Mouse (Mus musculus): ENCODE results near the gene Tmem212. TPM values are rescaled to one million over a fixed set of nuclear protein-coding genes. Genes with fewer than 3 reads are reported as not detected.

The Tmem212 gene
- polyA plus RNA-seq, 1 experiment from 2014 or later = not detected

GRCm38 (mm10) chr3:27904659-27905330 is 8.6 kb upstream of the Tmem212 start:
- Histone ChIP-seq H3K9me3 (ENCODE audit: control insufficient read depth, low read length) (no peaks in the 10 kb centered on the region), H3K27me3 (ENCODE audit: control insufficient read depth, insufficient read depth, low read length) (no peaks in the 10 kb centered on the region), H3K27ac (ENCODE audit: low read depth, low read length) (no peak overlapping the region), H3K4me3 (ENCODE audit: low read depth, low read length) (no peak overlapping the region), H3K9ac (replicated peaks; ENCODE audit: low read depth, low read length) (no peak overlapping the region), H3K36me3 (ENCODE audit: control insufficient read depth, insufficient read depth, low read length) (no peaks in the 10 kb centered on the region), H3K4me2 (ENCODE audit: low read depth, low read length) (no peak overlapping the region), H3K4me1 (ENCODE audit: control insufficient read depth, insufficient read depth, low read length) (no peaks in the 10 kb centered on the region)
- ATAC-seq (ENCODE audit: low read depth) = no peak
- 59% methylated on average over 13 of the region's 13 CpGs for WGBS

- Histone ChIP-seq H3K9me3 (ENCODE audit: control insufficient read depth, low read length) (no peaks in the 10 kb centered on the region), H3K27ac (ENCODE audit: low read depth, low read length) (no peak overlapping the region), H3K4me1 (ENCODE audit: control insufficient read depth, insufficient read depth, low read length) (no peaks in the 10 kb centered on the region), H3K36me3 (ENCODE audit: control insufficient read depth, insufficient read depth, low read length) (no peaks in the 10 kb centered on the region), H3K9ac (replicated peaks; ENCODE audit: low read depth, low read length) (no peak overlapping the region), H3K4me2 (ENCODE audit: low read depth, low read length) (no peak overlapping the region), H3K4me3 (ENCODE audit: low read depth, low read length) (no peak overlapping the region), H3K27me3 (ENCODE audit: control insufficient read depth, insufficient read depth, low read length) (no peaks in the 10 kb centered on the region)
- ATAC-seq (ENCODE audit: low read depth) = no peak
- WGBS = 89% methylated on average over 6 of the region's 6 CpGs
These were observed 5.7 kb upstream of the Tmem212 start for GRCm38 (mm10) chr3:27901846-27902245.

- Histone ChIP-seq H3K27ac (ENCODE audit: low read depth, low read length) (no peak overlapping the region), H3K4me2 (ENCODE audit: low read depth, low read length) (no peak overlapping the region), H3K9me3 (ENCODE audit: control insufficient read depth, low read length) (no peaks in the 10 kb centered on the region), H3K4me1 (ENCODE audit: control insufficient read depth, insufficient read depth, low read length) (no peaks in the 10 kb centered on the region), H3K27me3 (ENCODE audit: control insufficient read depth, insufficient read depth, low read length) (no peaks in the 10 kb centered on the region), H3K4me3 (ENCODE audit: low read depth, low read length) (no peak overlapping the region), H3K9ac (replicated peaks; ENCODE audit: low read depth, low read length) (no peak overlapping the region), H3K36me3 (ENCODE audit: control insufficient read depth, insufficient read depth, low read length) (no peaks in the 10 kb centered on the region)
- no peak for ATAC-seq (ENCODE audit: low read depth)
- WGBS = 73% methylated on average over 13 of the region's 13 CpGs
These were observed 3.0 kb upstream of the Tmem212 start for GRCm38 (mm10) chr3:27899012-27899726.

GRCm38 (mm10) chr3:27898178-27898577 is 2.0 kb upstream of the Tmem212 start:
- no peak overlapping the region for H3K27ac ChIP-seq (ENCODE audit: low read depth, low read length)
- H3K9ac ChIP-seq (replicated peaks; ENCODE audit: low read depth, low read length) = no peak overlapping the region
- no peak overlapping the region for H3K4me3 ChIP-seq (ENCODE audit: low read depth, low read length)
- H3K9me3 ChIP-seq (ENCODE audit: control insufficient read depth, low read length) = no peaks in the 10 kb centered on the region
- no peaks in the 10 kb centered on the region for H3K4me1 ChIP-seq (ENCODE audit: control insufficient read depth, insufficient read depth, low read length)
- no peaks in the 10 kb centered on the region for H3K27me3 ChIP-seq (ENCODE audit: control insufficient read depth, insufficient read depth, low read length)
- H3K4me2 ChIP-seq (ENCODE audit: low read depth, low read length) = no peak overlapping the region
- ATAC-seq (ENCODE audit: low read depth) = no peak
- H3K36me3 ChIP-seq (ENCODE audit: control insufficient read depth, insufficient read depth, low read length) = no peaks in the 10 kb centered on the region
- 80% methylated on average over 10 of the region's 10 CpGs for WGBS

GRCm38 (mm10) chr3:27886578-27886977 is 9.6 kb downstream of the Tmem212 start:
- Histone ChIP-seq H3K4me1 (ENCODE audit: control insufficient read depth, insufficient read depth, low read length) (no peaks in the 10 kb centered on the region), H3K9me3 (ENCODE audit: control insufficient read depth, low read length) (no peaks in the 10 kb centered on the region), H3K27ac (ENCODE audit: low read depth, low read length) (no peak overlapping the region), H3K4me3 (ENCODE audit: low read depth, low read length) (no peak overlapping the region), H3K27me3 (ENCODE audit: control insufficient read depth, insufficient read depth, low read length) (no peaks in the 10 kb centered on the region), H3K4me2 (ENCODE audit: low read depth, low read length) (no peak overlapping the region), H3K9ac (replicated peaks; ENCODE audit: low read depth, low read length) (no peak overlapping the region), H3K36me3 (ENCODE audit: control insufficient read depth, insufficient read depth, low read length) (no peaks in the 10 kb centered on the region)
- WGBS = 39% methylated on average over 7 of the region's 7 CpGs
- ATAC-seq (ENCODE audit: low read depth) = no peak

GRCm38 (mm10) chr3:27885585-27885984 is 10.6 kb downstream of the Tmem212 start:
- no peak for ATAC-seq (ENCODE audit: low read depth)
- H3K4me3 ChIP-seq (ENCODE audit: low read depth, low read length) = no peak overlapping the region
- no peak overlapping the region for H3K9ac ChIP-seq (replicated peaks; ENCODE audit: low read depth, low read length)
- 88% methylated on average over 6 of the region's 6 CpGs for WGBS
- no peak overlapping the region for H3K27ac ChIP-seq (ENCODE audit: low read depth, low read length)
- no peaks in the 10 kb centered on the region for H3K36me3 ChIP-seq (ENCODE audit: control insufficient read depth, insufficient read depth, low read length)
- H3K9me3 ChIP-seq (ENCODE audit: control insufficient read depth, low read length) = no peaks in the 10 kb centered on the region
- no peak overlapping the region for H3K4me2 ChIP-seq (ENCODE audit: low read depth, low read length)
- no peaks in the 10 kb centered on the region for H3K27me3 ChIP-seq (ENCODE audit: control insufficient read depth, insufficient read depth, low read length)
- H3K4me1 ChIP-seq (ENCODE audit: control insufficient read depth, insufficient read depth, low read length) = no peaks in the 10 kb centered on the region

- Histone ChIP-seq H3K4me1 (ENCODE audit: control insufficient read depth, insufficient read depth, low read length) (no peaks in the 10 kb centered on the region), H3K27me3 (ENCODE audit: control insufficient read depth, insufficient read depth, low read length) (no peaks in the 10 kb centered on the region), H3K4me3 (ENCODE audit: low read depth, low read length) (no peak overlapping the region), H3K9ac (replicated peaks; ENCODE audit: low read depth, low read length) (no peak overlapping the region), H3K4me2 (ENCODE audit: low read depth, low read length) (no peak overlapping the region), H3K9me3 (ENCODE audit: control insufficient read depth, low read length) (no peaks in the 10 kb centered on the region), H3K36me3 (ENCODE audit: control insufficient read depth, insufficient read depth, low read length) (no peaks in the 10 kb centered on the region), H3K27ac (ENCODE audit: low read depth, low read length) (no peak overlapping the region)
- 84% methylated on average over 6 of the region's 6 CpGs for WGBS
- ATAC-seq (ENCODE audit: low read depth) = no peak
These were observed 14.0 kb downstream of the Tmem212 start for GRCm38 (mm10) chr3:27881897-27882835.

GRCm38 (mm10) chr3:27878854-27879610 is 17.1 kb downstream of the Tmem212 start:
- H3K9ac ChIP-seq (replicated peaks; ENCODE audit: low read depth, low read length) = no peak overlapping the region
- ATAC-seq (ENCODE audit: low read depth) = no peak
- H3K36me3 ChIP-seq (ENCODE audit: control insufficient read depth, insufficient read depth, low read length) = no peaks in the 10 kb centered on the region
- WGBS = 81% methylated on average over 7 of the region's 7 CpGs
- H3K27ac ChIP-seq (ENCODE audit: low read depth, low read length) = no peak overlapping the region
- no peaks in the 10 kb centered on the region for H3K27me3 ChIP-seq (ENCODE audit: control insufficient read depth, insufficient read depth, low read length)
- H3K4me3 ChIP-seq (ENCODE audit: low read depth, low read length) = no peak overlapping the region
- no peaks in the 10 kb centered on the region for H3K4me1 ChIP-seq (ENCODE audit: control insufficient read depth, insufficient read depth, low read length)
- no peaks in the 10 kb centered on the region for H3K9me3 ChIP-seq (ENCODE audit: control insufficient read depth, low read length)
- H3K4me2 ChIP-seq (ENCODE audit: low read depth, low read length) = no peak overlapping the region
